Mouse (Mus musculus): ENCODE data around the gene Mdga2. TPM values are rescaled to one million over a fixed set of nuclear protein-coding genes. Genes with fewer than 3 reads are reported as not detected.

Gene Mdga2
- total and polyA plus RNA-seq, 3 experiments, result 2.1 TPM; not detected in 2

GRCm38 (mm10) chr12:67056621-67057020, 165.7 kb downstream of the Mdga2 start:
- TF ChIP-seq NELFE (IDR thresholded peaks at IDR 0.05; ENCODE audit: low read depth, low read length), result no peak
- no peak for DNase-seq (ENCODE audit: low read depth, low spot score)
- H3K9ac ChIP-seq (ENCODE audit: control insufficient read depth, low read depth, low read length, poor library complexity, severe bottlenecking), result no peak overlapping the region
- no peak overlapping the region for H3K27ac ChIP-seq (ENCODE audit: control insufficient read depth, low read depth, low read length)
- no peaks in the 10 kb centered on the region for H3K27me3 ChIP-seq (ENCODE audit: control insufficient read depth in 1 of 2, insufficient read depth in 2 of 2, low read length in 2 of 2)
- no peaks in the 10 kb centered on the region for H3K36me3 ChIP-seq (ENCODE audit: control insufficient read depth in 1 of 2, insufficient read depth in 2 of 2, low read length in 2 of 2)
- no peak overlapping the region for H3K4me3 ChIP-seq (ENCODE audit: control insufficient read depth in 1 of 2, insufficient read depth in 1 of 2, low read depth in 2 of 2, low read length in 2 of 2)
- no peaks in the 10 kb centered on the region for H3K4me1 ChIP-seq (ENCODE audit: control insufficient read depth in 1 of 2, insufficient read depth in 2 of 2, low read length in 2 of 2)
- H3K9me3 ChIP-seq (replicated peaks; ENCODE audit: insufficient read depth, low read length), result peaks cover 4% of the 10 kb centered on the region
- H3K79me2 ChIP-seq (ENCODE audit: control insufficient read depth, insufficient read depth, low read length, poor library complexity), result no peaks in the 10 kb centered on the region

- H3K36me3 ChIP-seq (ENCODE audit: control insufficient read depth in 1 of 2, insufficient read depth in 2 of 2, low read length in 2 of 2), result no peaks in the 10 kb centered on the region
- H3K79me2 ChIP-seq (ENCODE audit: control insufficient read depth, insufficient read depth, low read length, poor library complexity), result no peaks in the 10 kb centered on the region
- DNase-seq (ENCODE audit: low read depth, low spot score), result no peak
- H3K4me1 ChIP-seq (ENCODE audit: control insufficient read depth in 1 of 2, insufficient read depth in 2 of 2, low read length in 2 of 2), result no peaks in the 10 kb centered on the region
- H3K9ac ChIP-seq (ENCODE audit: control insufficient read depth, low read depth, low read length, poor library complexity, severe bottlenecking), result no peak overlapping the region
- TF ChIP-seq JUND (IDR thresholded peaks at IDR 0.05; ENCODE audit: low read depth, low read length) (no peak), USF2 (IDR thresholded peaks at IDR 0.05; ENCODE audit: borderline replicate concordance in 1 of 2, insufficient read depth in 1 of 2, low read depth in 1 of 2, low read length in 2 of 2) (no peak), CHD1 (IDR thresholded peaks at IDR 0.05; ENCODE audit: low read depth, low read length) (no peak), BHLHE40 (IDR thresholded peaks at IDR 0.05; ENCODE audit: borderline replicate concordance, low read depth, low read length) (no peak), GABPA (IDR thresholded peaks at IDR 0.05; ENCODE audit: low read depth, low read length) (no peak)
- no peak overlapping the region for H3K27ac ChIP-seq (ENCODE audit: control insufficient read depth, low read depth, low read length)
- no peak overlapping the region for H3K4me3 ChIP-seq (ENCODE audit: control insufficient read depth in 1 of 2, insufficient read depth in 1 of 2, low read depth in 2 of 2, low read length in 2 of 2)
- no peaks in the 10 kb centered on the region for H3K27me3 ChIP-seq (ENCODE audit: control insufficient read depth in 1 of 2, insufficient read depth in 2 of 2, low read length in 2 of 2)
- no peaks in the 10 kb centered on the region for H3K9me3 ChIP-seq (replicated peaks; ENCODE audit: insufficient read depth, low read length)
These were observed 177.1 kb downstream of the Mdga2 start for GRCm38 (mm10) chr12:67045099-67045750.

GRCm38 (mm10) chr12:67041865-67042264, 180.5 kb downstream of the Mdga2 start:
- Histone ChIP-seq H3K79me2 (ENCODE audit: control insufficient read depth, insufficient read depth, low read length, poor library complexity) (no peaks in the 10 kb centered on the region), H3K27me3 (ENCODE audit: control insufficient read depth in 1 of 2, insufficient read depth in 2 of 2, low read length in 2 of 2) (no peaks in the 10 kb centered on the region), H3K9ac (ENCODE audit: control insufficient read depth, low read depth, low read length, poor library complexity, severe bottlenecking) (no peak overlapping the region), H3K9me3 (replicated peaks; ENCODE audit: insufficient read depth, low read length) (no peaks in the 10 kb centered on the region), H3K36me3 (ENCODE audit: control insufficient read depth in 1 of 2, insufficient read depth in 2 of 2, low read length in 2 of 2) (no peaks in the 10 kb centered on the region), H3K4me1 (ENCODE audit: control insufficient read depth in 1 of 2, insufficient read depth in 2 of 2, low read length in 2 of 2) (no peaks in the 10 kb centered on the region), H3K4me3 (ENCODE audit: control insufficient read depth in 1 of 2, insufficient read depth in 1 of 2, low read depth in 2 of 2, low read length in 2 of 2) (no peak overlapping the region), H3K27ac (ENCODE audit: control insufficient read depth, low read depth, low read length) (no peak overlapping the region)
- TF ChIP-seq RAD21 (IDR thresholded peaks at IDR 0.05; ENCODE audit: low read depth, low read length) (no peak), NELFE (IDR thresholded peaks at IDR 0.05; ENCODE audit: low read depth, low read length) (no peak), E2F4 (IDR thresholded peaks at IDR 0.05; ENCODE audit: borderline replicate concordance, low read depth, low read length) (no peak), SMC3 (IDR thresholded peaks at IDR 0.05; ENCODE audit: low read depth, low read length) (no peak), ZKSCAN1 (IDR thresholded peaks at IDR 0.05; ENCODE audit: low read depth, low read length) (no peak), TBP (IDR thresholded peaks at IDR 0.05; ENCODE audit: low read depth, low read length) (no peak), UBTF (IDR thresholded peaks at IDR 0.05; ENCODE audit: borderline replicate concordance, insufficient read depth, low read depth, low read length) (no peak)
- peak; percentile 5 for DNase-seq (ENCODE audit: low read depth, low spot score)
